In the genomic region with DNA sequence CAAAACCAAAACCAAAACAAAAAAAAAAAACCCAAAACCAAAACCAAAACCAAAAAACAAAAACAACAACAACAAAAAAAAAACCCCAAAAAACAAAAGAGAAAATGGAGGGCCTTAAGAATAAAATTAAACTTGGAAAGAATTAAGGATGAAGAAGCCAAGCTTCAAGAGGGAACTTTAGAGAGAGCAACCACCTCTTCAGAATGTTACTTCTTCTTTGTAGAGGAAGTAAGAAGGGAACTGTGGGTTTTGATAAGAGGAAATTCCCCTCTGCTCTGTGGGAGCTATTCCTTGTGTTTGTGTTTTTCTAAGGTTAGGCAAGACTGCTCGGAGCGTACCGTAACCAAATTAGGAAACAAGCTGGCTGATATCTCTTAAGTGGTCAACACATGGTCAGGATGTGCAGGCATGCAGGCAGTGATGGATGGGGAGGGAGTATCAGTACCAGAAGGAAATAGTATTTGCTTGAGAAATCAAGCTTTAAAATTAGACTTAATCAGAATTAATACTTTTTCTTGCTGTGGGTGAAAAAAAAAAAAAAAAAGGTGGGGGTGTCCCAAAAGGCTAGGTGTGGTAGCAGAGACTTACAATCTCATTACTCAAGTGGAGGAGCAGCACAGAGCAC, we compare ENCODE assay signal across 10 mouse cellular contexts. TPM values are rescaled to one million over a fixed set of nuclear protein-coding genes. Genes with fewer than 3 reads are reported as not detected.
DNase-seq lines count a peak whose midpoint lies in the region; ATAC-seq and TF ChIP-seq lines count a peak whose summit lies in the region.
"Had no signal": no experiment of that assay in that cellular context is flagged by ENCODE, and none has a peak within 500 bp of the region (broad histone marks: within the 10 kb centered on the region; RNA-seq: fewer than 3 reads in every experiment).

No protein-coding gene starts in this region.

- 55% methylated on average over 3 of the region's 3 CpGs for WGBS in embryonic facial prominence, embryonic 14.5 days
- WGBS in embryonic facial prominence, embryonic 10.5 days, result 64% methylated on average over 3 of the region's 3 CpGs
- 3% methylated on average over 3 of the region's 3 CpGs for WGBS in bone marrow, adult 2 months
- whole genome bisulfite sequencing in macrophage (ENCODE audit: missing documents), result 4% methylated on average over 3 of the region's 3 CpGs

- ATAC-seq in embryonic facial prominence, embryonic 14.5 days (ENCODE audit: low read depth), result no peak
- no peak for ATAC-seq in erythroid progenitor cell, adult 5-6 weeks (replicated peaks; ENCODE audit: low FRiP score, poor library complexity, severe bottlenecking)

- H3K27ac ChIP-seq in embryonic facial prominence, embryonic 14.5 days (replicated peaks; ENCODE audit: low read depth, low read length), result no peak overlapping the region; the same call in 1 of the 2 replicates
- no peak overlapping the region for H3K27ac ChIP-seq in embryonic facial prominence, embryonic 10.5 days (replicated peaks)
- peak overlapping the region; percentile 61; the same call in 1 of the 2 replicates for H3K27ac ChIP-seq in bone marrow, adult 2 months (ENCODE audit: control insufficient read depth, insufficient read depth, low read depth, low read length, poor library complexity)
- H3K27ac ChIP-seq in macrophage, result peak overlapping the region; percentile 72
- H3K27ac ChIP-seq: neural tube, embryonic 13.5 days had no signal

- no peak overlapping the region for H3K4me3 ChIP-seq in embryonic facial prominence, embryonic 14.5 days (ENCODE audit: low read depth, low read length)
- no peak overlapping the region for H3K4me3 ChIP-seq in embryonic facial prominence, embryonic 10.5 days
- no peak overlapping the region for H3K4me3 ChIP-seq in bone marrow, adult 2 months (replicated peaks; ENCODE audit: control insufficient read depth, low read depth, low read length)
- H3K4me3 ChIP-seq in macrophage (ENCODE audit: inconsistent target), result no peak overlapping the region
- H3K4me3 ChIP-seq: neural tube, embryonic 13.5 days had no signal

- peaks cover 9% of the 10 kb centered on the region for H3K4me1 ChIP-seq in embryonic facial prominence, embryonic 14.5 days (ENCODE audit: control insufficient read depth, insufficient read depth, low read length)
- no peaks in the 10 kb centered on the region; the same call in 1 of the 2 replicates for H3K4me1 ChIP-seq in embryonic facial prominence, embryonic 10.5 days
- H3K4me1 ChIP-seq in bone marrow, adult 2 months (ENCODE audit: control insufficient read depth, insufficient read depth, low read length), result peaks cover 20% of the 10 kb centered on the region

- peaks cover 20% of the 10 kb centered on the region; the same call in 1 of the 2 replicates for H3K36me3 ChIP-seq in embryonic facial prominence, embryonic 14.5 days (ENCODE audit: control insufficient read depth, insufficient read depth, low read length)
- H3K36me3 ChIP-seq in embryonic facial prominence, embryonic 10.5 days (replicated peaks), result peaks cover 82% of the 10 kb centered on the region
- H3K36me3 ChIP-seq in macrophage (ENCODE audit: inconsistent target), result no peaks in the 10 kb centered on the region

- H3K9ac ChIP-seq in embryonic facial prominence, embryonic 14.5 days (ENCODE audit: low read depth, low read length), result no peak overlapping the region
- H3K9ac ChIP-seq: neural tube, embryonic 13.5 days had no signal

- no peaks in the 10 kb centered on the region for H3K9me3 ChIP-seq in embryonic facial prominence, embryonic 14.5 days (ENCODE audit: control insufficient read depth, low read length)
- H3K9me3 ChIP-seq in embryonic facial prominence, embryonic 10.5 days, result no peaks in the 10 kb centered on the region
- H3K9me3 ChIP-seq: neural tube, embryonic 13.5 days had no signal

- DNase-seq in embryonic facial prominence, embryonic 14.5 days (ENCODE audit: low spot score), result peak; percentile 49
- DNase-seq in embryonic facial prominence, embryonic 10.5 days (ENCODE audit: low spot score), result no peak
- DNase-seq in kidney, adult 9 months, result peak; percentile 67
- DNase-seq in left cerebral cortex, adult 8-10 months (ENCODE audit: low spot score in 2 of 2), result no peak
- DNase-seq in right cerebral cortex, postnatal 25 days, result no peak
- DNase-seq: cerebellum, adult 2 months had no signal

- TF ChIP-seq CTCF in bone marrow, adult 2 months (IDR thresholded peaks at IDR 0.05; ENCODE audit: control insufficient read depth, insufficient read depth, low read length), result no peak

- no peak for TF ChIP-seq POLR2A in bone marrow, adult 2 months (IDR thresholded peaks at IDR 0.05; ENCODE audit: borderline replicate concordance, control insufficient read depth, low read depth, low read length)

- H3K27me3 ChIP-seq in embryonic facial prominence, embryonic 14.5 days (replicated peaks; ENCODE audit: control insufficient read depth, insufficient read depth, low read length), result no peaks in the 10 kb centered on the region
- H3K27me3 ChIP-seq in embryonic facial prominence, embryonic 10.5 days (replicated peaks; ENCODE audit: low read depth, poor library complexity, severe bottlenecking), result no peaks in the 10 kb centered on the region
- H3K27me3 ChIP-seq: neural tube, embryonic 13.5 days had no signal

- no peak overlapping the region for H3K4me2 ChIP-seq in embryonic facial prominence, embryonic 14.5 days (ENCODE audit: low read depth, low read length)
- H3K4me2 ChIP-seq: neural tube, embryonic 13.5 days had no signal

- H3K79me2 ChIP-seq in macrophage (ENCODE audit: inconsistent target), result peaks cover 7% of the 10 kb centered on the region; the same call in 1 of the 2 replicates

RNA-seq across cellular contexts. Expression of a gene that starts 57.2 kb away (rescaled TPM):
- 33.1 and 34.0 TPM in 2 replicates for polyA plus RNA-seq in embryonic facial prominence, embryonic 14.5 days (2014; fragmentation: Nextera tagmentation; extraction: Ambion mirVana)
- polyA plus RNA-seq in embryonic facial prominence, embryonic 10.5 days (2016; fragmentation: Nextera tagmentation; extraction: Ambion mirVana), result 50.5 and 53.9 TPM in 2 replicates
- polyA plus RNA-seq in bone marrow, adult 2 months (2011; ENCODE audit: insufficient read depth, insufficient read length, low replicate concordance, missing spikeins), result 17.5 and 28.5 TPM in 2 replicates
- 100 to 1,000 TPM in 24 of 26 experiments, 10 to 100 TPM in 2; 79.4 to 197 (median 156) TPM for total RNA-seq in macrophage (2018; cell fraction: chromatin; rRNA removed)
- total RNA-seq in macrophage (2018; cell fraction: cytosol; rRNA removed), result 10 to 100 TPM; 16.0 to 36.3 (median 28.3) TPM
- total RNA-seq in macrophage (2018; cell fraction: nucleus; rRNA removed), result 100 to 1,000 TPM in 5 of 26 experiments, 10 to 100 TPM in 21; 34.8 to 130 (median 61.0) TPM
- polyA plus RNA-seq in macrophage (2018), result 21.4 to 26.2 TPM (median 23.3 TPM) in 3 replicates
- total RNA-seq in left cerebral cortex, adult 8-10 months (2022), result 10 to 100 TPM; 42.4 to 47.3 (median 45.2) TPM
- 31.0 and 33.1 TPM in 2 replicates for total RNA-seq in erythroid progenitor cell, adult 5-6 weeks (2015; ENCODE audit: low replicate concordance)
- total RNA-seq in erythroid progenitor cell, adult 5-6 weeks (2017; ENCODE audit: low replicate concordance), result 31.1 and 45.7 TPM in 2 replicates

Comparison
In these comparisons a context has a peak if more than half of its experiments do, and no peak if none do; other contexts are left out.
1. DNase-seq: peak in embryonic facial prominence, embryonic 14.5 days (single experiment) and kidney, adult 9 months (single experiment); none in embryonic facial prominence, embryonic 10.5 days (single experiment), left cerebral cortex, adult 8-10 months (0 of 2) and right cerebral cortex, postnatal 25 days (single experiment).
2. H3K27ac ChIP-seq: peak in bone marrow, adult 2 months (single experiment) and macrophage (single experiment); none in embryonic facial prominence, embryonic 14.5 days (single experiment) and embryonic facial prominence, embryonic 10.5 days (single experiment).